Mouse (Mus musculus) heart, postnatal 0 days (tissue): ENCODE measurements around the gene Klf3. TPM values are rescaled to one million over a fixed set of nuclear protein-coding genes. Genes with fewer than 3 reads are reported as not detected.

ENCODE experiments used
- ATAC-seq: fragments of 200-750 bp; cut with Nextera tagmentation; 2 replicates; pipeline ENCODE4 v1.8.0; 2017; ENCODE audit warnings: low read depth, moderate number of reproducible peaks, moderate library complexity; ENCODE audit not compliant: insufficient read depth
- DNase-seq: peaks from one replicate; pipeline ENCODE4 v3.0.0-alpha.2; 2016; ENCODE audit warnings: low spot score
- H3K27ac ChIP-seq: fragments of 300-500 bp; sonication (generic); 2 replicates; pipeline ENCODE4 v1.5.1; 2014; ENCODE audit warnings: low read depth, mild to moderate bottlenecking
- H3K27me3 ChIP-seq: fragments of 300-500 bp; sonication (generic); 2 replicates; pipeline ENCODE4 v1.6.1; 2014; ENCODE audit warnings: low read length, mixed read lengths; ENCODE audit not compliant: control insufficient read depth, insufficient read depth
- H3K36me3 ChIP-seq: fragments of 300-500 bp; sonication (generic); replicated peaks from 2 replicates; pipeline ENCODE4 v1.6.1; 2014; ENCODE audit warnings: low read length, mixed read lengths; ENCODE audit not compliant: control insufficient read depth, insufficient read depth
- H3K4me1 ChIP-seq: fragments of 300-500 bp; sonication (generic); 2 replicates; pipeline ENCODE4 v1.6.1; 2014; ENCODE audit warnings: antibody characterized with exemption; ENCODE audit not compliant: control insufficient read depth, insufficient read depth
- H3K4me2 ChIP-seq: fragments of 300-500 bp; sonication (generic); 2 replicates; pipeline ENCODE4 v1.6.1; 2014; ENCODE audit warnings: low read depth, mild to moderate bottlenecking, low read length, moderate library complexity
- H3K4me3 ChIP-seq: fragments of 300-500 bp; sonication (generic); 2 replicates; pipeline ENCODE4 v1.5.1; 2014; ENCODE audit warnings: low read depth, low read length
- H3K9ac ChIP-seq: fragments of 300-500 bp; sonication (generic); replicated peaks from 2 replicates; pipeline ENCODE4 v1.6.1; 2014; ENCODE audit warnings: low read depth, low read length, mixed read lengths
- H3K9me3 ChIP-seq: fragments of 300-500 bp; sonication (generic); replicated peaks from 2 replicates; pipeline ENCODE4 v1.6.1; 2016; ENCODE audit warnings: low read length; ENCODE audit not compliant: control insufficient read depth
- CTCF ChIP-seq: IDR thresholded peaks from 2 replicates; pipeline ENCODE4 v1.5.1; 2016; ENCODE audit warnings: antibody characterized with exemption, control low read depth, low read depth
- EP300 ChIP-seq: IDR thresholded peaks from 2 replicates; pipeline ENCODE4 v1.6.1; 2016; ENCODE audit warnings: antibody characterized with exemption, low read depth
- WGBS: fragments of 180-500 bp; shearing (Covaris S2); extraction: QIAGEN DNeasy Blood & Tissue Kit; methylation state at CpG from one replicate; pipeline ENCODE4 v1.1.7; 2014; 5-methylcytosine and 5-hydroxymethylcytosine counted together
- polyA plus RNA-seq: library from polyadenylated mRNA; unstranded; fragments of >200 nt; fragmentation: Nextera tagmentation; extraction: Ambion mirVana; gene quantifications from 2 replicates; pipeline ENCODE4 v1.2.1, GENCODE M21; 2015
- total RNA-seq: library from RNA; depleted of rRNA; stranded (reverse); fragments of >200 nt; gene quantifications from 2 replicates; pipeline ENCODE4 v1.2.3, GENCODE M21; 2014; ENCODE audit warnings: low replicate concordance

Klf3 gene
- total and polyA plus RNA-seq, 2 experiments from 2014 or later: 26.5 to 33.5 TPM

GRCm38 (mm10) chr5:64806600-64806999 is 3.4 kb downstream of the Klf3 start:
- H3K27me3 ChIP-seq: no peaks in the 10 kb centered on the region
- ATAC-seq (no peak), DNase-seq (no peak)
- peak overlapping the region; percentile 98 for H3K27ac ChIP-seq
- peak overlapping the region; percentile 88; the same call in 1 of the 2 replicates for H3K9ac ChIP-seq
- no peaks in the 10 kb centered on the region for H3K9me3 ChIP-seq
- peak overlapping the region; percentile 81 for H3K4me3 ChIP-seq
- TF ChIP-seq EP300: no peak
- H3K4me2 ChIP-seq: peak overlapping the region; percentile 66
- H3K36me3 ChIP-seq: no peaks in the 10 kb centered on the region
- peaks cover 49% of the 10 kb centered on the region for H3K4me1 ChIP-seq
- WGBS: 33% methylated on average over 2 of the region's 2 CpGs

GRCm38 (mm10) chr5:64807159-64807558 is 4.0 kb downstream of the Klf3 start:
- H3K27me3 ChIP-seq: no peaks in the 10 kb centered on the region
- H3K4me3 ChIP-seq: no peak overlapping the region
- H3K9ac ChIP-seq: peak overlapping the region; percentile 44; the same call in 1 of the 2 replicates
- peak overlapping the region; percentile 98 for H3K27ac ChIP-seq
- ATAC-seq: no peak
- DNase-seq: no peak
- no peaks in the 10 kb centered on the region for H3K9me3 ChIP-seq
- peak overlapping the region; percentile 66; the same call in 1 of the 2 replicates for H3K4me2 ChIP-seq
- no peaks in the 10 kb centered on the region for H3K36me3 ChIP-seq
- H3K4me1 ChIP-seq: peaks cover 54% of the 10 kb centered on the region
- TF ChIP-seq CTCF: no peak
- no peak for TF ChIP-seq EP300
- 59% methylated on average over 3 of the region's 3 CpGs for WGBS

GRCm38 (mm10) chr5:64807603-64808002 is 4.4 kb downstream of the Klf3 start:
- Histone ChIP-seq H3K4me1 (peaks cover 58% of the 10 kb centered on the region), H3K9ac (peak overlapping the region; percentile 44; the same call in 1 of the 2 replicates)

GRCm38 (mm10) chr5:64808106-64809010 is 5.2 kb downstream of the Klf3 start:
- 42% methylated on average over 24 of the region's 24 CpGs for WGBS
- Histone ChIP-seq H3K9me3 (no peaks in the 10 kb centered on the region), H3K27ac (peak overlapping the region; percentile 98), H3K36me3 (no peaks in the 10 kb centered on the region), H3K4me1 (peaks cover 63% of the 10 kb centered on the region), H3K27me3 (no peaks in the 10 kb centered on the region), H3K4me2 (peak overlapping the region; percentile 66), H3K4me3 (peak overlapping the region; percentile 25), H3K9ac (peak overlapping the region; percentile 44; the same call in 1 of the 2 replicates)
- ATAC-seq: peak; percentile 11; the same call in 1 of the 2 replicates
- DNase-seq: peak; percentile 86
- TF ChIP-seq EP300: no peak
- TF ChIP-seq CTCF: no peak

More at GRCm38 (mm10) chr5:64807603-64808002, 4.4 kb downstream of the Klf3 start:
- DNase-seq (peak; percentile 28), ATAC-seq (no peak)
- 34% methylated on average over 4 of the region's 4 CpGs for WGBS
- H3K27ac ChIP-seq: peak overlapping the region; percentile 98
- no peaks in the 10 kb centered on the region for H3K27me3 ChIP-seq
- H3K4me2 ChIP-seq: peak overlapping the region; percentile 66
- peak overlapping the region; percentile 25 for H3K4me3 ChIP-seq
- TF ChIP-seq EP300 (no peak), CTCF (no peak)
- no peaks in the 10 kb centered on the region for H3K36me3 ChIP-seq
- H3K9me3 ChIP-seq: no peaks in the 10 kb centered on the region

GRCm38 (mm10) chr5:64809257-64809656 is 6.1 kb downstream of the Klf3 start:
- Histone ChIP-seq H3K4me2 (no peak overlapping the region), H3K4me3 (no peak overlapping the region), H3K27me3 (no peaks in the 10 kb centered on the region), H3K9ac (no peak overlapping the region), H3K27ac (peak overlapping the region; percentile 98), H3K36me3 (no peaks in the 10 kb centered on the region), H3K4me1 (peaks cover 63% of the 10 kb centered on the region), H3K9me3 (no peaks in the 10 kb centered on the region)
- WGBS: 63% methylated on average over 7 of the region's 7 CpGs
- no peak for DNase-seq
- no peak for ATAC-seq
- no peak for TF ChIP-seq EP300
- TF ChIP-seq CTCF: no peak
